Mouse (Mus musculus): ENCODE measurements around the gene Noxo1.
"Not testable (repeated sequence)": the region's sequence is repeated elsewhere in the genome, so short reads cannot be mapped to it uniquely, and the experiment has no call there.

The Noxo1 gene

DNA sequence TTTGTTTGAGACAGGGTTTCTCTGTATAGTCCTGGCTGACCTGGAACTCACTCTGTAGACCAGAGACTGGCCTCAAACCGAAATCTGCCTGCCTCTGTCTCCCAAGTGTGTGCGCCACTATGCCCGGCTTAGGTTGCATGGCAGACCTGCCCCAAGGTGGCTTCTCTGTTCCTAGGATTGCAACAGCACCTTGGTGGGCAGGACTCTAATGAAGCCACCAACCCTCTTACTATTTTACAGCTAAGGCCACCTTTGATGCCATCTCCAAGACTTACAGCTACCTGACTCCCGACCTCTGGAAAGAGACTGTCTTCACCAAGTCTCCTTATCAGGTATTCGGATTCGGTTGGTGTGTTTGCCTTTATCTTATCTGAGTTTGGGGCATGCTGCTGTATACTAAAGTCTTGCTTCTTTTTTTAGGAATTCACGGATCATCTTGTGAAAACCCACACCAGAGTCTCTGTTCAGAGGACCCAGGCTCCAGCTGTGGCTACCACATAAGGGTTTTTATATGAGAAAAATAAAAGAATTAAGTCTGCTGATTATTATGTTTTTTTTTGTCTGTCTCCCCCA lies 25.4 kb downstream of the Noxo1 start:
- not testable (repeated sequence) for DNase-seq

DNA sequence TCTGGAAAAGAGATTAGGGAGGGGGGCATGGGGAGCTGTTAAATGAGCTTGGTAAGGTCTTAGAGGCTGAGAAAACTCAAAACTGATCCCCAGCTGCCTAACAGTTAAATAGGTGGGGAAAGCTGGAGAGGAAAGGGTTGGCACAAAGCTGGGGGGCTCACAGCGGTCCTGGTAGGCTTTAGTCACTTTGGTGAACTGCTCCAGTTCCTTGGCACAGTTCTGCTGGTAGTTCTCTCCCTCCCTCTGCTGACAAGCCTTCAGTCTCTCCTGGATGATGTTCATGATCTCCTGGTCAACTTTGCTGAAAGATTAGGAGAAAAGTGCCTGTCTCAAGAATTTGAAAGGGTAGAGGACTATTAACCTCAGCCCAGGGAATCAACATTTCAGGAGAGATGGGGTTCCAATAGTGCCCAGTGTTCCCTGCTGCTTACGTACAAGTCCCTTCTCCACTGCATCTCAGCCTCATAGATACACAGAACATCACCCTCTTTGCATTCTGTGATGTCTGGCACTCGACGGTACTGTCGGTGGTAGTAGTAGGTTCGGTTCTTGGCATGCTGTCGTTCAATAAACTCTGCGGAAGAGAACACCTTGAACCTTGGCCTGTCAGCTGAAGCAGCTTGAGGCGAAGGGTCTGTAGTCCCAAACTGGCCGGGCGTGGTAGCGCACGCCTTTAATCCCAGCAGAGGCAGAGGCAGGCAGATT lies 26.3 kb downstream of the Noxo1 start:
- no peak for DNase-seq

DNA sequence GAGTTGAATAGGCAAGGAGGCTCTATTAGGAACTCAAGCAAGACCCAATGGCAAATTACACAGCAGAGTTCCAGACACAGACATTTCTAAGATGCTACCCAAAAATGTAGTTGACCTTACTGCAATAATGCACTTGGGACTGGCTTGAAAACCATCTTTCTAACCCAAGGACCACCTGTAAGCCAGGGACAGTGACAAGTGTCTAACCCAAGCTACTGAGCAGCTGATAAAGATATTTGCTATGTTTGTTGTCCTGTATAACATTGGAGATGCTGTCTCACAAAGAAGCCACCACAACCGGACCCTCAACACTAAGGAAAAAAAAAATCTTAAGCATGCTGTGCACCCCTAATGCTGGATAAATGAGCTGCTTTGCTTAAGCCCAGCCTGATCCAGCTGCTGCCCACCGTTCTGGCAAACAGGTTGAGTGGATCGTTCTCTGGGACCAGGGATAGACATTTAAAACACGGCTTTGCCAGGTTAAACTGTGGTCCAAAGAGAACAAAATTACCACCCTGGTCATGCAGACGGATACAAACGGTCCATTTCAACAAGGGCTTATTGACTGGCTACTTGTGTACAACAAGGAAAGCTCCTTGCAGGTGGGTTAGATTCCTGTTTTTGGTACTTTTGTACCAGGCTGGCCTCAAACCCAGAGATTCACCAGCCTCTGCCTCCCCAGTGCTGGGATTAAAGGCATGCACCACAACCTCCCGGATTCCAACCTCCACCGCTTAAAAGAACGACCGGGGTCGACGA lies 27.3 kb downstream of the Noxo1 start:
- DNase-seq: no peak

DNA sequence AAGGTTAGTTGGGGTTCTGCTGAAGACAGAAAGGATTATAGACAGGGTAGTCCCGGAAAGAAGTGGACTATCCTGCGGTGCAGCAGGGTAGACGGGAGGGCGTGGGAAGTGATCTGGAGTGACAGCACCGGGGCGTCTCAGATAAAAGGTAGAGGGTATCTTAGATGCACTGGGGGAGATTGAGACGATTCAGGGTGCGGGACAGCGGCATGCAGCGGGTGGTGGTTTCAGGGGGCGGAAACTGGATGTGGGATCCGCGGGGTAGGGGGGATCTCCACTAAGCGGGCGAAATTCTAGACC lies 27.8 kb downstream of the Noxo1 start:
- DNase-seq: no peak

DNA sequence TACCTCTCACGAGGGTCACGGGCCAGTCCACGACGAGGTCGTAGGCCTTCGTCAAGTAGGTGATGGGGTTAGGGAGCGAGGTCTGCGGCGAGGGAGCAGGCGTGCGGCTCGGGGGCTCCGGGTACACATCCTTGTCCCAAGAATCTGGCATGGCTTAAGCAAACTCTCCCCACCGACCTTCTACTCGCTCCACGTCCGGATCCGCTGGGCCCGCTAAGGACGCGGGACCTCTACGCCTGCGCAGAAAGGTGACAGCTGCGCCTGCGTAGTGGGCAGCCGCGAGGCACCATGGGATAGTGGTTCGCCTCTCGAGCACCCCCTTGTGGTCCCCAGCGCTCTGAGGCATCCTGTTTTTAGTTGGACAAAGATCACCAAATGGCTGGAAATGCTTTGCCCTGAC lies 28.1 kb downstream of the Noxo1 start, which contains the start of gene Ndufb10:
Ndufb10 (minus strand) TSS at position 295 of the 400 bp plus-strand sequence.
- peak; percentile 96 for DNase-seq

DNA sequence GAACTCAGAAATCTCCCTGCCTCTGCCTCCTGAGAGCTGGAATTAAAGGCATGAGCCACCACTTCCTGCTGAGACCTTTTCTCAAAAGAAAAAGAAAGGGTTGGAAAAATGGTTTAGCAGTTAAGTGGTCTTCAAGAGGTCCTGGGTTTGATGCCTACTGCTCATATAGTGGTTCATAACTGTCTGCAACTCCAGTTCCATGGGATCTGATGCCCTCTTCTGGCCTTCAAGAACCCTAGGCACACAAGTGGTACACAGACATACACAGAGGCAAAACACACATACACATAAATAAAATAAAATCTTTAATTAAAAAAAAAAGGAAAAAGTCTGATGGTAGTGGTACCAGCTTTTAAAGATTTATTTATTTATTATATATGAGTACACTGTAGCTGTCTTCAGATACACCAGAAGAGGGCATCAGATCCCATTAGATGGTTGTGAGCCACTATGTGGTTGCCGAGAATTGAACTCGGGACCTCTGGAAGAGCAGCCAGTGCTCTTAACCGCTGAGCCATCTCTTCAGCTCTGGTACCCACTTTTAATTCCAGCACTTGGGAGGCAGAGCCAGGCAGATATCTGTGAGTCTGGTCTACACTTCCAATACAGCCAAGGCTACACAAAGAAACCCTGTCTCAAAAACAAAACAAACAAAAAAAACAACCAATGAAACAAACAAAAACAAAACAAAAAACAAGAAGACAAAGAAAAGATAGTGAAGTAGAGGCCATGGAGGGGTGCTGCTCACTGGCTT lies 29.8 kb downstream of the Noxo1 start:
- no peak for DNase-seq

DNA sequence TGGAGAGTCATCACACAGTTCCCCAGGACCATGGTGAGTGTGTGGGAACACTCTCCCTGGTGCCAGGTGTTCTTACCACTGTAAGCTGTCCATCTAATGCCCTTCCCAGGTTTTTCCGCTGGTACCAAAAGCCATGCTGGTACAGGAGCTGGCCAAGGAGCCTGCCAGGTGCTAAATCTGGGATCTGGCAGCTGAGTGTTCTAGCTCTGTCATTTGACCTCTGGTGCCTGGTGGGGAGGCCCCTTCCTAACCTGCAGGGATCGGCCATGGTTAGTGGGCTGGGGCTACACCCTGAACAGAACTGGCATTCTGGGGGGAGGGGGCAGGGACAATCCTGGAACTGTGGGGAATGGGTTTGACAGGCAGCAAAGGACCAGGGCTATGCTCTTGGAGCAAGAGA lies 31.6 kb downstream of the Noxo1 start, which contains the start of gene Rpl3l:
Rpl3l (plus strand) TSS at position 203 of the 400 bp plus-strand sequence.
- DNase-seq: no peak

DNA sequence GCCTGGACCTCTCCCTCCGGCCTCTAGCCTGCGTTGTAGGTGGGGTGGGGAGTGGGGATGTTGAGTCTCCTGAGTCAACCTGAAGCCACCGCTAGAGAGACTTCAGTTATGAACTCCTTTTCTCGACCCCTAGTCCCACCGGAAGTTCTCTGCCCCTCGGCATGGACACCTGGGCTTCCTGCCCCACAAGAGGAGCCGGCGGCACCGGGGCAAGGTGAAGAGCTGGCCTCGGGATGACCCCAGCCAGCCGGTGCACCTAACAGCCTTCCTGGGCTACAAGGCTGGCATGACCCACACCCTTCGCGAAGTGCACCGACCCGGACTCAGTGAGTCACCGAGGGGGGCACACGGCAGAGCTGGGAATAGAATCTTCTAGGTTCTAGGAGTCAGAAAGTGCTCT lies 32.1 kb downstream of the Noxo1 start:
- no peak for DNase-seq

DNA sequence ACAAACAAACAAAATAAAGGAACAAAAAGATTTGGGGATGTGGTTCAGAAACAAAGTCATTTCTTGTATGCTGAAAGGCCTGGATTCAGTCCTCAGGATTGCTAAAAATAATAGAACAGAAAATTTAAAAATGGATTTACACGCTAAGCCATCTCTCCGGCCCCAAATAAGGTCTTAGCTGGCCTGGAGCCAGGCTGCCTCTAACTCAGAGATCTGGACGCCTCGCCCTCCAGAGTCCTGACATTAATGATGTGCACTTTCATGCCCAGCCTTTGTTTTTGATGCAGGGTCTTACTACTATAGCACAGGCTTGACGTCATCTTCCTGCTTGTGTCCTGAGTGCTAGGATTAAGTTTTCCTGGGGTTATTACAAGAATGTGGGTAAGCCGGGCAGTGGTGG lies 33.0 kb downstream of the Noxo1 start:
- DNase-seq: no peak

DNA sequence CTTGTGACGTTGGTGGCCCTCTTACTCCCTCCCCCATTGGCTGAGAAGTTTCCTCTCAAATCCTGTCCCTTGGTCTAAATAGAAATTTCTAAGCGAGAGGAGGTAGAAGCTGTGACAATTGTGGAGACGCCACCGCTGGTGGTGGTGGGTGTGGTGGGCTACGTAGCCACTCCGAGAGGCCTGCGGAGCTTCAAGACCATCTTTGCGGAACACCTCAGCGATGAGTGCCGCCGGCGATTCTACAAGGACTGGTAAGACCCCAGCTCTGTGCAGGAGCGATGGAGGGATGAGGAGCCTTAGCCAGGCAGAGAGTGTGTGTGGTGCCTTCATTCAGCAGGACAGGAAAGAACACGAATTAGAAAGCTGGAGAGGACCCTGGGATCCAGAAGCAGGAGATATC lies 34.8 kb downstream of the Noxo1 start:
- DNase-seq: no peak

DNA sequence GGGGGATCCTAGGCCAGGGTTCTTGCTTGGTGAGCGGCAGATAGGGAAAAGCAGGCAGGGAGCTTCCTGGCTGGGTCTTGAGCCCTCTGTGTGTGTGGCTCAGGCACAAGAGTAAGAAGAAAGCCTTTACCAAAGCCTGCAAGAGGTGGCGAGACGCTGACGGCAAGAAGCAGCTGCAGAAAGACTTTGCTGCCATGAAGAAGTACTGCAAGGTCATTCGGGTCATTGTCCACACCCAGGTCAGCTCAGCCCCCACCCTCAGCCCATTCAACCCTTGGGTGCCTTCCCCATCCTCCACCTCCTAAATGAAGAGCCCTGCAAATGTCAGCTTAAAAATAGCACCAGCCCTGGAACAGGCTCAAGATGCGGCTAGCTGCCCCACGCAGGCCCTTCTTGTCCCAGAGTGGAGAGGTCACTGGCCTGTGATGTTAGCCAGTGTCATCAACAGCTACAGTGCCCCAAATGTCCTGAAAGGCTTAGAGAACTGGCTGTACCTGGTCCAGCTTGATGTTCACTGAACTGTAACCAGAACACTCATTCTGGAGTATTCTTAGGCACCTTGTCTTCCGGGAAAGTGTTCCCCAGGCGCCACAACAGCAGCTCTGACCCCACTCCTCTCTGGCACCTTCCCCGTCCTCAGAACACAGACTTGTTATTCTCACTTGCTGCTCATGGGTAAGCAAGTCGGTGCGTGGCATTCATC lies 36.4 kb downstream of the Noxo1 start:
- DNase-seq: no peak

DNA sequence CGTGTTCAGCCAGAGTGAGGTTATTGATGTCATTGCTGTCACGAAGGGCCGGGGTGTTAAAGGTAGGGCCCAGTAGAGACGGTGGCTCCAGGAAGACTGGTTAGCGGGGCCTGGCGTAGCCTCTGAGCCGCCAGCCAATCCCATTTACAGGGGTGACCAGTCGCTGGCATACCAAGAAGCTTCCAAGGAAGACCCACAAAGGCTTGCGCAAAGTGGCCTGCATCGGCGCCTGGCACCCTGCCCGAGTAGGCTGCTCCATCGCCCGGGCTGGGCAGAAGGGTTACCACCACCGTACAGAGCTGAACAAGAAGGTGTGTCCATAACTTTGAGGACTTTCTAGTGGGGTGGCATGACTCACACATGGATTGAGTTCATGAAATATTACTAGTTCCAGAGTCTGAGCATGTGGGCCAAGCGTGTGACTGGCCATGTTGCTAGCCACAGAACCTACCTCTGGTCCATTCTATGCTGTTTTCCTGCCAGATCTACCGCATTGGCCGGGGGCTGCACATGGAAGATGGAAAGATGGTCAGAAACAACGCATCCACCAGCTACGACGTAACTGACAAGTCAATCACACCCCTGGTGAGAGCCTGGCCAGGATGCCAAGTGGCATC lies 37.5 kb downstream of the Noxo1 start:
- no peak for DNase-seq

DNA sequence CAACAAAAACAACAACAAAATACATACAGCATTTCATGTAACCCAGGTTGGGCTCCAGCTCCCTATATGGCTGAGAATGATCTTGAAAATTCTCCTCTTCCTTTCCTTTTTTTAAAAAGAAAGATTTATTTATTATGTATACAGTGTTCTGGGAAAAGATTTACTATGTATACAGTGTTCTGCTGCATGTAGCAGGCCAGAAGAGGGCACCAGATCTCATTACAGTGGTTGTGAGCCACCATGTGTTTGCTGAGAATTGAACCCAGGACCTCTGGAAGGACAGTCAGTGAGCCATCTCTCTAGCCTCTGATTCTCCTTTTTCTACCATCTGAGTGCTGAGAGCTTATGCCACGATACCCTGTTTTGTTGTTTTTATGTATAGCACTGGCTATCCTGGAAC lies 38.5 kb downstream of the Noxo1 start:
- DNase-seq: no peak

DNA sequence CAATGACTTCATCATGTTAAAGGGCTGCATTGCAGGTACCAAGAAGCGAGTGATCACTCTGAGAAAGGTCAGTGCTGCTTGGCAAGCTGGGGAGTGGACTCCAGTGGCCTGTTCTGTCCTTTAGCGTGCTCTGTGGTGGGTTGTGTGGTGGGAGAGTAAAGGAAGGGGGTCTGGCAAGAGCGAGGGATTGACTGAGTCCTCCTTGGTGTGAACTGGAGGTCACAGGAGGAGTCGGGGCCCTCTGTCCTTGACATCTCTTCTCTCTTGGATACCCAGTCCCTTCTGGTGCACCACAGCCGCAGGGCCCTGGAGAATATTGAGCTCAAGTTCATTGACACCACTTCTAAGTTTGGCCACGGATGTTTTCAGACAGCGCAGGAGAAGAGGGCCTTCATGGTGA lies 39.4 kb downstream of the Noxo1 start:
- no peak for DNase-seq

DNA sequence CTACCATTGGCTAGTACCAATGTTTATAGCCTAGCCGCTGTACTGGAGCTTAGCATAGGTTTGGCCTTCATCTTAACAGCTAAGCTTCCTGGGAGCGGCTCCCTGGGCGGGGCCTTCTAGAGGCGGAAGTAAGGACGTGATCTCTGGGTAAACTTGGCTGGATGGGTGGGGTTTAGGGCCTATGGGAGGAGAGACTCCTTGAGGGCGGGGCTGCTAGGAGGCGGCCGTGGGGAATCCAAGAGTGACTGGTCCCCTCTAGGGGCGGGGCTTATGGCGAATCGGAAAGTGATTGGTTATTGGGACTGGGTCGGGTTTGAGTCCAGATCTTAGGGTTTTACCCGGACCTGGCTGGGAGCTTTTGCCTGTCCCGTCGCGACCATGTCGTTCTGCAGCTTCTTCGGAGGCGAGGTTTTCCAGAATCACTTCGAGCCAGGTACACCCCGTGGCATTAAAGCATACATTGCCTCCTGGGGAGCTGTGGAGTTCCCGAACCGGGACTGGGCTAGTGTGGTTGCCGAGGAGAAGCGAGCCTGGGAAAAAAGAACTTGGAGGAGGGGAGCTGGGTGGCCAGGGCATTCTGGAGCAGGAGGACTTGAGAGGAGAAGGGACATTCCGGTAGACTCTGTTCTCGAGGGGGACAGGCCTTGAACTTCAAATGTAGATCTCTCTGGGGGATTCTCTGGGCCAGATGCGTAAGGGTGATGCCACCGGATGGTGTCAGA lies 40.5 kb downstream of the Noxo1 start, which contains the start of gene Msrb1:
Msrb1 (plus strand) TSS at position 313 of the 722 bp plus-strand sequence.
- DNase-seq: peak; percentile 99

DNA sequence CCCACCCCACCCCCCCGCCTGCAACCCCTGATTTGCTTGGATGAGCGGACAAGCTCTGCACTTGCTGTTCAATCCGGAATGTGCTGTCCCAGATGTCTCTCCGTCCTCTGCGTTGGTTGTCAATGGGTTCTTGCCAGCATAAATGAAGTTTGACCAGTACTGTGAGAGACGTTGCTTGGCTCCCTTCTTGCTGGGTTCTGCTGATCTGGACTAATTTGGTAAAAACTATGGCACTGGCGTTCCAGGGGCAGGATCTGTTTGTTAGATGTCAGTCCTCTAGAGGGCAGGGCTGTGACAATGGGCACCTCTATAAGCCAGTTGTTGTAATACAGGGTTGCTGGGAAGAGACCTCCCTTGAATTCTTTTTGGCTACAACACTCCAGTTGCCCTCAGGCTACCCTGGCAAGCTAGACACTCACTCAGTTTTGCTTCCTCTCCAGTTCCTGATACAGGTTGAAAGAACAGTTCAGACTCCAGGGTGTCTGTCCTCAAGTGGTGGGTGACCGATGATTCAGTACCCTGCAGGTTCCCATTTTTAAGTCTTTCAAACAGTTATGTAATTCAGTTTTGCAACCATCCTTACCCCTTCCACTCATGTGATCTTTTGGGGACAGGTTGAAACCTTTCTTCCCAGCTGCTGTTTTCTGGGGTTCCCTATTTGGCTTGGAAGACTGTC lies 41.2 kb downstream of the Noxo1 start:
- no peak for DNase-seq

DNA sequence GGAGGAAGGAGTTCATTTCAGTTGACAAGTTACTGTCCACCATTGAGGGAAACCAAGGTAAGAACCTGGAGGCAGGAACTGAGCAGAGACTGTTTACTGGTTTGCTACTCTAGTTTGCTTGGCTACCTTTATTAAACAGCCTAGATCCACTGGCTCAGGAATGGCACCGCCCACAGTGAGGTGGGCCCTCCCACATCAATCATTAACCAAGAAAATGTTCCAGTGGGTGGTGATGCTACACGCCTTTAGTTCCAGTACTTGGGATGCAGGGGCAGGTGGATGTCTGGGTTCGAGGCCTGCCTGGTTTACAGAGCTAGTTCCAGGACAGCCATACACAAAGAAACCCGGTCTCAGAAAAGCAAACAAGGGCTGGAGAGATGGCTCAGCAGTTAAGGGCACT lies 42.2 kb downstream of the Noxo1 start:
- DNase-seq: no peak

DNA sequence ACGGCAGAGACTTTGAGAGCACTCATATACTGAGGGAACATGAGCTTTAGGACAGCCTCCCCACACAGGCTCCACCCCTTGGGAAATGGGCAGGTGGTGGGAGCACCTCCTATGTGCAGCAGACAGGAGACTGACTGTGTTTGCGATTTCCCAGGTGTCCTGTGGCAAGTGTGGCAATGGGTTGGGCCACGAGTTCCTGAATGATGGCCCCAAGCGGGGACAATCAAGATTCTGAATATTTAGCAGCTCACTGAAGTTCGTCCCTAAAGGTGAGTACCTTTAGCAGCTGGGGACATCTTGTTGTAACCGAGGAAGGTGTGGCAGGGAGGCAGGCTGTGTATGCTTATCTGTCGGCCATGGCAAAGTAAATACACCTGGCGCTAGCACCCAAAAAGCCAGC lies 43.9 kb downstream of the Noxo1 start:
- DNase-seq: no peak

DNA sequence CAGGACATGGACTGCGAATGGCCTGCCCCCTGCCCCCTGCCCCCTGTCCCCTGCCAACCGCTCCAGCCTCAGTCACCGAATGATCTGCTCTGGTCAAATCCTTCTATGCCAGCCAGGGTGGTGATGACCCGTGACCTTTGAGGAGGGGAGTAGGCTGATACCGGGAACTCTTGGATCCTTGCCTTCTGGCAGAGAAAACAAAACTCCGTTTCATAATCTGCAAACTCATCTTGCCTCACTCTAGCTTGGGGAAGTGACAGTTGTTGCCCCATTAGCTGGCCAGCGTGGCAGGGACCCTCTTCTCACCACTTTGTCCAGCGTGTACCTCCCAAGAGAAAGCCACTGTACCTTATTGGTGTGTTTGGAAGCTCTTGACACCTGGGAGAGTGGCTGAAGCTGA lies 46.3 kb downstream of the Noxo1 start:
- DNase-seq: no peak

DNA sequence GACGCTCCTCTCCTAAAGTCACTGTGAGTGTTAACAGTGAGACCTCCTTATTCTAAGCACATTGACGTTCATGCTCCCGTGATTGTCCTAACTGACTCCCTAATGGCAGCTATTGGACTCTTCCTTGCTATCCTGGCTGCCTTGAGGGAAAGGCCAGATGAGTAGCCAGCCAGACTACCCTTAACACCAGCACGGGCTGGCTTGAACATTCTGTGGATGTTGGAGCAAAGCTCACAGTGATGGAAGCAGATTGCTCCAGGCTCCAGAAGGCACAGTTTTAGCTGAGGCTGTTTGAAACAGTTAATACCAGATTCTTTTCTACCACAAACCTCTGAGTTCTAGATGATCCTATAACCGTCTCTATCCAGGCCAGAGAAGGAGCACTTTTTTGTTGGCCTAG lies 47.9 kb downstream of the Noxo1 start:
- DNase-seq: no peak

DNA sequence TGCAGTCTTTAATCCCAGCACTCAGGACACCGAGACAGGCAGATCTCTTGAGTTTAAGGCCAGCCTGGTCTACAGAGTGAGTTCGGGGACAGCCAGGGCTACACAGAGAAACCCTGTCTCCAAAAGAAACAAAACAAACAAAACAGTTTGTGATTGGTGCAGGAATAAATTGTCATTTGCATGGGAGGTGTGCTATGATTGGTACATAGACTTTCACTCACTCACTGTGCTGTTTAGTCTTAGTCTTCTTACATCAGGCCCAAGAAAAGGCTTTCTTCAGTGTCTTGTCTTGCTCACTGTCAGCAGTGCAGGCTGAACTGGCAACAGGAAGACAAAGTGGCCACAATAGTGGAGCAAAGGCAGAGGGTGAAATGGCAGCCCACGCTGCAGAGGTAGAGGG lies 48.3 kb downstream of the Noxo1 start:
- DNase-seq: no peak

Data from embryo, embryonic 11 days (tissue).